Mouse (Mus musculus): ENCODE measurements at regions not wholly inside any gene's neighbourhood (a gene's known extent, or its start where the extent isn't known, plus 50 kb on each side); places are given as distances from the start of the nearest gene placed in this dataset.

- no peaks in the 10 kb centered on the region for H3K36me3 ChIP-seq (ENCODE audit: insufficient read depth, low read length)
- no peaks in the 10 kb centered on the region for H3K9me3 ChIP-seq (ENCODE audit: low read length)
- H3K27me3 ChIP-seq (ENCODE audit: insufficient read depth, low read length), result no peaks in the 10 kb centered on the region
- 61% methylated on average over 5 of the region's 5 CpGs for WGBS
- no peaks in the 10 kb centered on the region for H3K4me1 ChIP-seq (ENCODE audit: insufficient read depth, low read length)
- ATAC-seq (ENCODE audit: low FRiP score, low TSS enrichment), result peak; percentile 69; the same call in 1 of the 2 replicates
- no peak overlapping the region for H3K27ac ChIP-seq (ENCODE audit: low read length)
- no peak overlapping the region for H3K4me2 ChIP-seq (replicated peaks; ENCODE audit: low read depth, low read length)
- no peak overlapping the region for H3K4me3 ChIP-seq (ENCODE audit: low read length)
- H3K9ac ChIP-seq (replicated peaks; ENCODE audit: low read length), result no peak overlapping the region
Observed at GRCm38 (mm10) chr3:131865106-131865505, 220.0 kb upstream of the Dkk2 start.

GRCm38 (mm10) chr3:131867266-131867665 is 217.8 kb upstream of the Dkk2 start:
- no peak for ATAC-seq (ENCODE audit: low FRiP score, low TSS enrichment)
- Histone ChIP-seq H3K27ac (ENCODE audit: low read length) (no peak overlapping the region), H3K9ac (replicated peaks; ENCODE audit: low read length) (no peak overlapping the region), H3K9me3 (ENCODE audit: low read length) (no peaks in the 10 kb centered on the region), H3K4me3 (ENCODE audit: low read length) (no peak overlapping the region), H3K4me2 (replicated peaks; ENCODE audit: low read depth, low read length) (no peak overlapping the region), H3K36me3 (ENCODE audit: insufficient read depth, low read length) (no peaks in the 10 kb centered on the region), H3K27me3 (ENCODE audit: insufficient read depth, low read length) (no peaks in the 10 kb centered on the region), H3K4me1 (ENCODE audit: insufficient read depth, low read length) (no peaks in the 10 kb centered on the region)
- 92% methylated on average over 3 of the region's 3 CpGs for WGBS

GRCm38 (mm10) chr3:131868219-131868964 is 216.7 kb upstream of the Dkk2 start:
- no peak for ATAC-seq (ENCODE audit: low FRiP score, low TSS enrichment)
- Histone ChIP-seq H3K4me2 (replicated peaks; ENCODE audit: low read depth, low read length) (no peak overlapping the region), H3K9me3 (ENCODE audit: low read length) (no peaks in the 10 kb centered on the region), H3K27ac (ENCODE audit: low read length) (no peak overlapping the region), H3K4me3 (ENCODE audit: low read length) (no peak overlapping the region), H3K9ac (replicated peaks; ENCODE audit: low read length) (no peak overlapping the region), H3K4me1 (ENCODE audit: insufficient read depth, low read length) (no peaks in the 10 kb centered on the region), H3K36me3 (ENCODE audit: insufficient read depth, low read length) (no peaks in the 10 kb centered on the region), H3K27me3 (ENCODE audit: insufficient read depth, low read length) (no peaks in the 10 kb centered on the region)
- WGBS, result 75% methylated on average over 11 of the region's 11 CpGs

GRCm38 (mm10) chr3:131869306-131869705 is 215.8 kb upstream of the Dkk2 start:
- WGBS, result 80% methylated on average over 4 of the region's 4 CpGs
- Histone ChIP-seq H3K9ac (replicated peaks; ENCODE audit: low read length) (no peak overlapping the region), H3K9me3 (ENCODE audit: low read length) (no peaks in the 10 kb centered on the region), H3K4me3 (ENCODE audit: low read length) (no peak overlapping the region), H3K27ac (ENCODE audit: low read length) (no peak overlapping the region), H3K4me2 (replicated peaks; ENCODE audit: low read depth, low read length) (no peak overlapping the region), H3K27me3 (ENCODE audit: insufficient read depth, low read length) (no peaks in the 10 kb centered on the region), H3K36me3 (ENCODE audit: insufficient read depth, low read length) (no peaks in the 10 kb centered on the region), H3K4me1 (ENCODE audit: insufficient read depth, low read length) (no peaks in the 10 kb centered on the region)
- no peak for ATAC-seq (ENCODE audit: low FRiP score, low TSS enrichment)

GRCm38 (mm10) chr3:131882667-131883066 is 202.4 kb upstream of the Dkk2 start:
- no peaks in the 10 kb centered on the region for H3K27me3 ChIP-seq (ENCODE audit: insufficient read depth, low read length)
- no peak overlapping the region for H3K9ac ChIP-seq (replicated peaks; ENCODE audit: low read length)
- no peak for ATAC-seq (ENCODE audit: low FRiP score, low TSS enrichment)
- no peak overlapping the region for H3K27ac ChIP-seq (ENCODE audit: low read length)
- no peak overlapping the region for H3K4me2 ChIP-seq (replicated peaks; ENCODE audit: low read depth, low read length)
- no peaks in the 10 kb centered on the region for H3K4me1 ChIP-seq (ENCODE audit: insufficient read depth, low read length)
- H3K9me3 ChIP-seq (ENCODE audit: low read length), result no peaks in the 10 kb centered on the region
- H3K36me3 ChIP-seq (ENCODE audit: insufficient read depth, low read length), result no peaks in the 10 kb centered on the region
- H3K4me3 ChIP-seq (ENCODE audit: low read length), result no peak overlapping the region

- H3K27me3 ChIP-seq (ENCODE audit: insufficient read depth, low read length), result no peaks in the 10 kb centered on the region
- H3K9ac ChIP-seq (replicated peaks; ENCODE audit: low read length), result no peak overlapping the region
- H3K4me2 ChIP-seq (replicated peaks; ENCODE audit: low read depth, low read length), result no peak overlapping the region
- H3K9me3 ChIP-seq (ENCODE audit: low read length), result no peaks in the 10 kb centered on the region
- H3K36me3 ChIP-seq (ENCODE audit: insufficient read depth, low read length), result no peaks in the 10 kb centered on the region
- no peak for ATAC-seq (ENCODE audit: low FRiP score, low TSS enrichment)
- H3K27ac ChIP-seq (ENCODE audit: low read length), result no peak overlapping the region
- no peak overlapping the region for H3K4me3 ChIP-seq (ENCODE audit: low read length)
- WGBS, result 90% methylated on average over 5 of the region's 5 CpGs
- H3K4me1 ChIP-seq (ENCODE audit: insufficient read depth, low read length), result no peaks in the 10 kb centered on the region
Observed at GRCm38 (mm10) chr3:131886470-131886869, 198.6 kb upstream of the Dkk2 start.

GRCm38 (mm10) chr3:131886984-131887383 is 198.1 kb upstream of the Dkk2 start:
- Histone ChIP-seq H3K27ac (ENCODE audit: low read length) (no peak overlapping the region), H3K9me3 (ENCODE audit: low read length) (no peaks in the 10 kb centered on the region), H3K9ac (replicated peaks; ENCODE audit: low read length) (no peak overlapping the region), H3K27me3 (ENCODE audit: insufficient read depth, low read length) (no peaks in the 10 kb centered on the region), H3K4me1 (ENCODE audit: insufficient read depth, low read length) (no peaks in the 10 kb centered on the region), H3K36me3 (ENCODE audit: insufficient read depth, low read length) (no peaks in the 10 kb centered on the region), H3K4me3 (ENCODE audit: low read length) (no peak overlapping the region), H3K4me2 (replicated peaks; ENCODE audit: low read depth, low read length) (no peak overlapping the region)
- no peak for ATAC-seq (ENCODE audit: low FRiP score, low TSS enrichment)
- 78% methylated on average over 8 of the region's 8 CpGs for WGBS

- WGBS, result 68% methylated on average over 4 of the region's 4 CpGs
- Histone ChIP-seq H3K9me3 (ENCODE audit: low read length) (no peaks in the 10 kb centered on the region), H3K4me3 (ENCODE audit: low read length) (no peak overlapping the region), H3K4me2 (replicated peaks; ENCODE audit: low read depth, low read length) (no peak overlapping the region), H3K27me3 (ENCODE audit: insufficient read depth, low read length) (no peaks in the 10 kb centered on the region), H3K36me3 (ENCODE audit: insufficient read depth, low read length) (no peaks in the 10 kb centered on the region), H3K9ac (replicated peaks; ENCODE audit: low read length) (no peak overlapping the region), H3K27ac (ENCODE audit: low read length) (no peak overlapping the region), H3K4me1 (ENCODE audit: insufficient read depth, low read length) (no peaks in the 10 kb centered on the region)
- no peak for ATAC-seq (ENCODE audit: low FRiP score, low TSS enrichment)
Observed at GRCm38 (mm10) chr3:131887670-131888069, 197.4 kb upstream of the Dkk2 start.

GRCm38 (mm10) chr3:131891941-131892340 is 193.2 kb upstream of the Dkk2 start:
- H3K4me1 ChIP-seq (ENCODE audit: insufficient read depth, low read length), result no peaks in the 10 kb centered on the region
- 92% methylated on average over 7 of the region's 7 CpGs for WGBS
- no peak for ATAC-seq (ENCODE audit: low FRiP score, low TSS enrichment)
- no peaks in the 10 kb centered on the region for H3K36me3 ChIP-seq (ENCODE audit: insufficient read depth, low read length)
- no peaks in the 10 kb centered on the region for H3K9me3 ChIP-seq (ENCODE audit: low read length)
- no peak overlapping the region for H3K9ac ChIP-seq (replicated peaks; ENCODE audit: low read length)
- no peak overlapping the region for H3K4me3 ChIP-seq (ENCODE audit: low read length)
- no peak overlapping the region for H3K4me2 ChIP-seq (replicated peaks; ENCODE audit: low read depth, low read length)
- H3K27ac ChIP-seq (ENCODE audit: low read length), result no peak overlapping the region
- no peaks in the 10 kb centered on the region for H3K27me3 ChIP-seq (ENCODE audit: insufficient read depth, low read length)

GRCm38 (mm10) chr3:131893061-131893804 is 191.9 kb upstream of the Dkk2 start:
- H3K27me3 ChIP-seq (ENCODE audit: insufficient read depth, low read length), result no peaks in the 10 kb centered on the region
- H3K36me3 ChIP-seq (ENCODE audit: insufficient read depth, low read length), result no peaks in the 10 kb centered on the region
- H3K4me1 ChIP-seq (ENCODE audit: insufficient read depth, low read length), result no peaks in the 10 kb centered on the region
- ATAC-seq (ENCODE audit: low FRiP score, low TSS enrichment), result no peak
- H3K4me3 ChIP-seq (ENCODE audit: low read length), result no peak overlapping the region
- H3K9me3 ChIP-seq (ENCODE audit: low read length), result no peaks in the 10 kb centered on the region
- H3K4me2 ChIP-seq (replicated peaks; ENCODE audit: low read depth, low read length), result no peak overlapping the region
- WGBS, result 82% methylated on average over 16 of the region's 16 CpGs
- no peak overlapping the region for H3K27ac ChIP-seq (ENCODE audit: low read length)
- no peak overlapping the region for H3K9ac ChIP-seq (replicated peaks; ENCODE audit: low read length)
